Mouse (Mus musculus) hematopoietic multipotent progenitor cell, adult 10-12 weeks (in vitro differentiated cells): Measurements from ENCODE around the gene Siva1. TPM values are rescaled to one million over a fixed set of nuclear protein-coding genes. Genes with fewer than 3 reads are reported as not detected.

ENCODE experiments used
- polyA plus RNA-seq: library from polyadenylated mRNA; stranded (reverse); fragments of >175 nt; gene quantifications from 2 replicates; pipeline ENCODE4 v1.2.3, GENCODE M21; 2012; ENCODE audit warnings: low replicate concordance

The Siva1 gene
- polyA plus RNA-seq, result 14.1 and 24.9 TPM in 2 replicates

DNA sequence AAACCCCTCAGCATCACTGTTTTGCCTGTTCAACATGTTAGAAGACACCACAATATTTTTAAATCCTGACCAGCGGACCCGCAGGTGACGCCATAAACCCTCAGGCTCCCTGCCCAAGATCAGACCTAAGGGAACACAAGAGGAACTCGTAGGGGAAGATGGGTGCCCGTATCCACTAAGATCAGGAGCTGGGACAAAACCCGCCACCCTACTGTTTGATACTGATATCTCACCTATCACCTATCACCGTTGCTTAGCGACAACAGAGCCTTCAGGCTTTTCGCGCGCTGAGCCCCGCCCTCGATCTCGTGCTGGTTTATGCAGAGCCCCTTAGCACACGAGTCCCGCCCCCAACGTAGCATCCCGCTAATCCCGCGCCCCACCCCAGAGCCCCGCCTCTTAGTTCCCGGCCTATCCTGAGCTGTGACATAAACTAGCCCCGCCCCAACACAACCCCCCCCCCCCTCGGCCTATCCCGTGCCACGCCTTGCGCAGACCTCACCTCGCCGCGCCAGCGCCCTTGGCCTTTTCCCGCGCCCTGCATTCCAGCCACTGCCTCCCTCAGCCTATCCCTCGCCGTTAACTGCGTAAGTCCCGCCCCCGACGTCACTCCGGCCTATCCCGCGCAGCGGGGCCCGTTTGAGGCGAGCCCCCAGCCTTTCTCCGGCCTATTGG lies at the start of gene Siva1:
TSS of gene Siva1 (plus strand) at position 500 of the 675 bp plus-strand sequence.

DNA sequence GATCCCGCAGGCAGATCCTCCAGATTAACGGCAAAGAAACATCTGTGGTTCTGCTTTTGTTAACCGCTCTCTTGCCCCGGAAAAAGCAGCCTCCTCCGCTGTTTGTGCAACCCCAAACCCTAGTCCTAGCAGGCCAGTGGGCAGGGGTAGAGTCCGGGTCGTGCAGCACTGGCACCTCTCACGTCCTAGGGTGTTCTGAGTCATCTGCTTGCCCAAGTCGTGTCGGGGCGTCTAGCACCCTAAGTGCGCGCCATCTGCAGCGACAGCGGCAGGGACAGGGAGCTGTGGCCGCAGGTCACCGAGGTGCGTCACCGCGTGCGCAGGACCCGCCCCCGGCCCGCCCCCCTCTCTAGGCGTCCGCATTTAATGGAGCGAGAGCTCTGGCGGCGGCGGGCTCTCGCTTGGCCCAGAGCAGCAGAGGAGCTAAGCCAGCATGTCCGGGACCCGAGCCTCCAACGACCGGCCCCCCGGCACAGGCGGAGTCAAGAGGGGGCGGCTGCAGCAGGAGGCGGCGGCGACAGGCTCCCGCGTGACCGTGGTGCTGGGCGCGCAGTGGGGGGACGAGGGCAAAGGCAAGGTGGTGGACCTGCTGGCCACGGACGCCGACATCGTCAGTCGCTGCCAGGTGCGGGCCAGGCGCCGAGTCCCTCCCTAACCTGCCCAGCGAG lies 24.7 kb upstream of the Siva1 start, which contains the start of gene Adssl1:
TSS of gene Adssl1 (plus strand) at position 360 of the 668 bp plus-strand sequence.

GRCm38 (mm10) chr12:112674132-112675011 lies 29.9 kb downstream of the Siva1 start, which contains the start of gene Akt1:
TSS of gene Akt1 (minus strand) at chr12:112674884.

GRCm38 (mm10) chr12:112678555-112679026 lies 34.1 kb downstream of the Siva1 start, which contains the start of gene Zbtb42:
TSS of gene Zbtb42 (plus strand) at chr12:112678828.

Other genes starting within 250 kb of the Siva1 start
- not detected in 2 replicates for gene A530016L24Rik, start 155.2 kb upstream of the Siva1 start, polyA plus RNA-seq
- not detected in 2 replicates for gene Tmem179, start 127.9 kb upstream of the Siva1 start, polyA plus RNA-seq
- gene Inf2, start 55.9 kb upstream of the Siva1 start, polyA plus RNA-seq, result 61.9 and 159 TPM in 2 replicates
- 34.8 and 57.0 TPM in 2 replicates for gene Adssl1, start 24.6 kb upstream of the Siva1 start, polyA plus RNA-seq
- gene Akt1, start 30.2 kb downstream of the Siva1 start, polyA plus RNA-seq, result 241 and 387 TPM in 2 replicates
- gene Zbtb42, start 34.1 kb downstream of the Siva1 start, polyA plus RNA-seq, result 21.1 and 47.2 TPM in 2 replicates
- 9.9 and 19.5 TPM in 2 replicates for gene Cep170b, start 75.8 kb downstream of the Siva1 start, polyA plus RNA-seq
- 197 and 291 TPM in 2 replicates for gene Pld4, start 116.0 kb downstream of the Siva1 start, polyA plus RNA-seq
- gene Ahnak2, start 158.0 kb downstream of the Siva1 start, polyA plus RNA-seq, result 0.31 and 3.6 TPM in 2 replicates
- gene Clba1, start 164.3 kb downstream of the Siva1 start, polyA plus RNA-seq, result 0.73 and 1.4 TPM in 2 replicates
- gene Cdca4, start 184.7 kb downstream of the Siva1 start, polyA plus RNA-seq, result 13.8 and 23.1 TPM in 2 replicates
- 16.5 and 17.0 TPM in 2 replicates for gene Gpr132, start 223.5 kb downstream of the Siva1 start, polyA plus RNA-seq